Mouse (Mus musculus): ENCODE measurements around the gene Ebi3.

Ebi3 gene

GRCm38 (mm10) chr17:55958918-55959728 lies 6.7 kb downstream of the Ebi3 start, which contains the start of gene Yju2:
Yju2 (plus strand) TSS chr17:55959099.
- peak; percentile 61 for DNase-seq (ENCODE audit: low spot score)

- no peak for DNase-seq (ENCODE audit: low spot score)
Measured at GRCm38 (mm10) chr17:55959946-55960740, 7.7 kb downstream of the Ebi3 start.

- DNase-seq (ENCODE audit: low spot score): no peak
Measured at GRCm38 (mm10) chr17:55960791-55961190, 8.4 kb downstream of the Ebi3 start.

GRCm38 (mm10) chr17:55961631-55962030 lies 9.2 kb downstream of the Ebi3 start:
- no peak for DNase-seq (ENCODE audit: low spot score)

GRCm38 (mm10) chr17:55963171-55963570 lies 10.7 kb downstream of the Ebi3 start:
- DNase-seq (ENCODE audit: low spot score): no peak

GRCm38 (mm10) chr17:55964496-55964895 lies 12.1 kb downstream of the Ebi3 start:
- DNase-seq (ENCODE audit: low spot score): no peak

GRCm38 (mm10) chr17:55964996-55965395 lies 12.6 kb downstream of the Ebi3 start:
- DNase-seq (ENCODE audit: low spot score): no peak

GRCm38 (mm10) chr17:55967186-55967585 lies 14.7 kb downstream of the Ebi3 start:
- no peak for DNase-seq (ENCODE audit: low spot score)

- no peak for DNase-seq (ENCODE audit: low spot score)
Measured at GRCm38 (mm10) chr17:55968210-55968609, 15.8 kb downstream of the Ebi3 start.

GRCm38 (mm10) chr17:55969560-55969959 lies 17.1 kb downstream of the Ebi3 start:
- no peak for DNase-seq (ENCODE audit: low spot score)

GRCm38 (mm10) chr17:55969966-55970891 lies 17.8 kb downstream of the Ebi3 start, which contains the start of gene Shd:
Shd (plus strand) TSS chr17:55970467.
- no peak for DNase-seq (ENCODE audit: low spot score)

GRCm38 (mm10) chr17:55971453-55971852 lies 19.0 kb downstream of the Ebi3 start:
- DNase-seq (ENCODE audit: low spot score): no peak

- DNase-seq (ENCODE audit: low spot score): no peak
Measured at GRCm38 (mm10) chr17:55976255-55976862, 23.9 kb downstream of the Ebi3 start.

GRCm38 (mm10) chr17:55977301-55977700 lies 24.9 kb downstream of the Ebi3 start:
- DNase-seq (ENCODE audit: low spot score): no peak

GRCm38 (mm10) chr17:55986030-55986961 lies 33.9 kb downstream of the Ebi3 start, which contains the start of gene Fsd1:
Fsd1 (plus strand) TSS chr17:55986509.
- DNase-seq (ENCODE audit: low spot score): no peak

- DNase-seq (ENCODE audit: low spot score): no peak
Measured at GRCm38 (mm10) chr17:55990278-55990898, 37.9 kb downstream of the Ebi3 start.

- no peak for DNase-seq (ENCODE audit: low spot score)
Measured at GRCm38 (mm10) chr17:55996007-55996406, 43.6 kb downstream of the Ebi3 start.

- no peak for DNase-seq (ENCODE audit: low spot score)
Measured at GRCm38 (mm10) chr17:55999794-56000499, 47.5 kb downstream of the Ebi3 start.

GRCm38 (mm10) chr17:56003000-56003399 lies 50.6 kb downstream of the Ebi3 start:
- DNase-seq (ENCODE audit: low spot score): no peak

All from urinary bladder, postnatal 10 days (tissue).